Mouse (Mus musculus) heart, adult 2 months (tissue): ENCODE measurements around the gene Etfa. TPM values are rescaled to one million over a fixed set of nuclear protein-coding genes. Genes with fewer than 3 reads are reported as not detected.

ENCODE experiments used
- DNase-seq, 2 experiments: peaks; one replicate each; pipeline ENCODE4 v3.0.0; 2021
- H3K27ac ChIP-seq: fragments of 200-600 bp; 2 replicates; pipeline ENCODE4 v1.8.1; 2022
- H3K27me3 ChIP-seq: fragments of 200-500 bp; 2 replicates; pipeline ENCODE4 v1.6.1; 2012; ENCODE audit warnings: mild to moderate bottlenecking, low read length, inconsistent platforms, mixed read lengths; ENCODE audit not compliant: control insufficient read depth, insufficient read depth
- H3K36me3 ChIP-seq: fragments of 200-500 bp; 2 replicates; pipeline ENCODE4 v1.6.1; 2012; ENCODE audit warnings: low read length, inconsistent platforms; ENCODE audit not compliant: control insufficient read depth, insufficient read depth
- H3K4me1 ChIP-seq: fragments of 200-500 bp; 2 replicates; pipeline ENCODE4 v1.6.1; 2011; ENCODE audit warnings: low read length; ENCODE audit not compliant: control insufficient read depth, insufficient read depth
- H3K4me3 ChIP-seq: fragments of 200-600 bp; 2 replicates; pipeline ENCODE4 v1.8.1; 2022
- H3K79me2 ChIP-seq: fragments of 200-500 bp; replicated peaks from 2 replicates; pipeline ENCODE4 v1.6.1; 2012; ENCODE audit warnings: mild to moderate bottlenecking, inconsistent platforms, low read length, moderate library complexity, mixed read lengths; ENCODE audit not compliant: control insufficient read depth, insufficient read depth
- H3K9ac ChIP-seq: fragments of 200-500 bp; 2 replicates; pipeline ENCODE4 v1.6.1; 2012; ENCODE audit warnings: low read depth, mild to moderate bottlenecking, control low read depth, inconsistent platforms, low read length, mixed read lengths
- CTCF ChIP-seq: fragments of 200-600 bp; IDR thresholded peaks from 2 replicates; pipeline ENCODE4 v1.8.1; 2022; ENCODE audit warnings: antibody characterized with exemption, mild to moderate bottlenecking, moderate library complexity
- EP300 ChIP-seq: fragments of 200-500 bp; IDR thresholded peaks from 2 replicates; pipeline ENCODE4 v1.6.1; 2011; ENCODE audit warnings: low read depth, low read length, control low read depth; ENCODE audit not compliant: insufficient read depth
- POLR2A ChIP-seq: fragments of 200-500 bp; IDR thresholded peaks from 2 replicates; pipeline ENCODE4 v1.6.1; 2011; ENCODE audit warnings: mild to moderate bottlenecking, low read depth, low read length, control low read depth; ENCODE audit not compliant: insufficient read depth
- WGBS: fragments of 180-500 bp; shearing (Covaris S2); methylation state at CpG from one replicate; pipeline ENCODE4 v1.1.7; 2018; 5-methylcytosine and 5-hydroxymethylcytosine counted together
- intact Hi-C: fragments of 180-260 bp; cut with DNase I; formaldehyde crosslinking; loops from one replicate; pipeline ENCODE4 v1.15.1; 2025
- polyA plus RNA-seq: library from polyadenylated mRNA; depleted of rRNA; stranded (reverse); fragments of >200 nt; gene quantifications from 2 replicates; pipeline ENCODE4 v1.2.3, GENCODE M21; 2012
- total RNA-seq, 2 experiments: library from RNA; stranded (reverse); gene quantifications; 2 replicates each; pipeline ENCODE4 v1.2.3; 2021

The Etfa gene
- total and polyA plus RNA-seq, 3 experiments, result 289 to 1,031 (median 871) TPM

DNA sequence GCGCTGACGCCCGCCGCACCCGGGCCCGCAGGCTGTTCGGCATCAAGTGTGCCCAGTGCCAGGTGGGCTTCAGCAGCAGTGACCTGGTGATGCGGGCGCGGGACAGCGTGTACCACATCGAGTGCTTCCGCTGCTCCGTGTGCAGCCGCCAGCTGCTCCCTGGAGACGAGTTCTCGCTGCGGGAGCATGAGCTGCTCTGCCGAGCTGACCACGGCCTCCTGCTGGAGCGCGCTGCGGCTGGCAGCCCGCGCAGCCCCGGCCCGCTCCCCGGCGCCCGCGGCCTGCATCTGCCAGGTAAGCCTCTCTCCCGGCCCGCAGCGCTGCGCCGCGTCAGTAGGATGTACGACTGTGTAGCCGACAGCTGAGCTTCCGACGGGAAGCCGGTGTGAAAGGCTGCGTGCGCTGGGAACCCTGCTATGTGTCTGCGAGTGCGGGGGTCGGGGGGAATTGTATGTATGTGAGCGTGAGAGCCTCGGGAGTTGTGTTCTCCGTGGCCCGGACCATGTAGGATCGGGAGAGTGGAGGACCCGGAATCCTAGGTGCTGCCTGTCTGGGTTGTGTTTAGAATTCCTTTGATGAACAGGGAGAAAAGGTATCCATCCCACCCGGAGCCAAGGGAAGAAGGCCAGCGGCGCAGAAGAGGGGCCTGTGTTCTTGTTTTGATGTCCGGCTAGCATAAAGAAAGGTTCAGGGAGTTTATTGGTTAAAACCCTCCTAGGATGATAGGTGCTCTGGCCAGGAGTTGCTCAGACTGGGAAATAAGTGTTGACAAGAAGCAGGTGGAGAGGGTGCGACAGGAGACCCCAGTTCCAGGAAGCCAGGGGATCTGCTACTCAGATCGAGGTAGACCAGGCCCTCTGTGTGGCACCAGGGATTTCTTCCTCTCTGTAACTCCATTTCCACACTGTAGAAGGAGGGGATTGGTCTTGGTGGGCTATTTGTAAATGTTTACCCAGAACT lies 30.6 kb upstream of the Etfa start:
- peaks cover 65% of the 10 kb centered on the region for H3K27me3 ChIP-seq
- H3K9ac ChIP-seq, result no peak overlapping the region
- H3K4me1 ChIP-seq, result peaks cover 10% of the 10 kb centered on the region
- peak overlapping the region; percentile 21 for H3K4me3 ChIP-seq
- intact Hi-C loops, result loop anchor here (10.0 kb wide), 1 partner anchor 218 kb away; the partner anchor contains the start of genes Nrg4 and Tmem266
- 8% methylated on average over 59 of the region's 59 CpGs for WGBS
- H3K36me3 ChIP-seq, result no peaks in the 10 kb centered on the region
- H3K27ac ChIP-seq, result no peak overlapping the region
- peak; percentile 15 to 61 for DNase-seq
- TF ChIP-seq CTCF, result no peak
- TF ChIP-seq POLR2A, result no peak
- TF ChIP-seq EP300, result no peak
- H3K79me2 ChIP-seq, result no peaks in the 10 kb centered on the region

DNA sequence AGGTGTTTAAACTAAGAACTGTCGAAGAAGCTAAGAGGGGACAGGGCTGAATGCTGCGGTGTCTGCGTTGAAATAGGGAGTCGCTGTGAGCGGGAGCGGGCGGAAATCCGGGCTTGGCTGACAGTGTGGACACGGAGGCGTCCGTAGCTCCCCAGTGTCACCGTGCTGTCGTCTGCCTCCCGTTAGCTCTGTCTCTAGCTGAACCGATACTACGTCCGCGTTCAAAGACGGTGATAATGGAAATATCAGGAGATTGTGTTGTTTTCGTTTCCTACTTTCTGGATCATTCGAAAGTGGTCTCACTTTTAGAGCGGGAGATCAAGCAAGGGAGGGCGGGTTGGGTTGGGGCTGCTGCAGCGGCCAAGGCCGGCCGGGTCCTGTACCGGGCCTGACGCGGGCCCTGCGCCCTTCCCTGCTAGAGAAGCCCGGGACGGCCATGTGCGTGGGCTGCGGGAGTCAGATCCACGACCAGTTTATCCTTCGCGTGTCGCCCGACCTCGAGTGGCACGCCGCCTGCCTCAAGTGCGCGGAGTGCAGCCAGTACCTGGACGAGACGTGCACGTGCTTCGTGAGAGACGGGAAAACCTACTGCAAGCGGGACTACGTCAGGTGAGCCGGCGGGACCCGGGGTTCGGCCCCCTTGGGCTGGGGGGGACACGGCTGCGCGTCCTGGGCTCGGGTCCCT lies 29.8 kb upstream of the Etfa start:
- intact Hi-C loops, result loop anchor here (2.0 to 10.0 kb wide), 2 partner anchors 29 to 217 kb away; partner anchors contain the start of genes Etfa, Nrg4 and Tmem266
- WGBS, result 2% methylated on average over 59 of the region's 59 CpGs
- peak; percentile 59 to 74 for DNase-seq
- H3K4me1 ChIP-seq, result peaks cover 10% of the 10 kb centered on the region
- no peak overlapping the region for H3K9ac ChIP-seq
- no peaks in the 10 kb centered on the region for H3K36me3 ChIP-seq
- no peaks in the 10 kb centered on the region for H3K79me2 ChIP-seq
- H3K27me3 ChIP-seq, result peaks cover 66% of the 10 kb centered on the region
- H3K4me3 ChIP-seq, result peak overlapping the region; percentile 21
- no peak for TF ChIP-seq EP300
- TF ChIP-seq CTCF, result no peak
- no peak for TF ChIP-seq POLR2A
- no peak overlapping the region for H3K27ac ChIP-seq

DNA sequence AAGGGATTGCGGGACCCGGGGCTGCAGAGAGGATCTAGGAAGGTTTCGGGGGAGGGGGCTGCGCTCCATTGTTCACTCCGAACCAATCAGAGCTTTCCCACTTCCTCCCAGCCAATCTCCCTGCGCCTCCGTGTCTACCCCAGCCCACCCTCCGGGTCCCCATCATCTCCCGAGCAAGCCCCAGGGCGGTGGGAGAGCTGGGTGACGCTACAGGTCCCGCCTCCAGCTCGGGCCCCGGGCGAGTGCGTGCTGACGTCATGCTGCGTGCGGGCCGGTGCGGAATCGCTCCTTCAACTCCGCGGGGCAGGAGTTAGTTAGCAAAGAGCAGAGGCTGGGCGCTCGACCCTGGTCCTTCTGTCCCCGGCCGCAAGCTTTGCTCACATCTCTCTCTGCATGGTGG lies 28.8 kb upstream of the Etfa start:
- H3K4me3 ChIP-seq, result peak overlapping the region; percentile 49
- H3K27ac ChIP-seq, result no peak overlapping the region
- H3K27me3 ChIP-seq, result peaks cover 59% of the 10 kb centered on the region
- intact Hi-C loops, result loop anchor here (2.0 to 10.0 kb wide), 2 partner anchors 28 to 216 kb away; partner anchors contain the start of genes Etfa, Nrg4 and Tmem266
- DNase-seq, result peak; percentile 58 to 76
- H3K4me1 ChIP-seq, result peaks cover 8% of the 10 kb centered on the region
- TF ChIP-seq CTCF (no peak), POLR2A (no peak), EP300 (no peak)
- H3K36me3 ChIP-seq, result no peaks in the 10 kb centered on the region
- 2% methylated on average over 28 of the region's 28 CpGs for WGBS
- H3K9ac ChIP-seq, result no peak overlapping the region
- no peaks in the 10 kb centered on the region for H3K79me2 ChIP-seq

DNA sequence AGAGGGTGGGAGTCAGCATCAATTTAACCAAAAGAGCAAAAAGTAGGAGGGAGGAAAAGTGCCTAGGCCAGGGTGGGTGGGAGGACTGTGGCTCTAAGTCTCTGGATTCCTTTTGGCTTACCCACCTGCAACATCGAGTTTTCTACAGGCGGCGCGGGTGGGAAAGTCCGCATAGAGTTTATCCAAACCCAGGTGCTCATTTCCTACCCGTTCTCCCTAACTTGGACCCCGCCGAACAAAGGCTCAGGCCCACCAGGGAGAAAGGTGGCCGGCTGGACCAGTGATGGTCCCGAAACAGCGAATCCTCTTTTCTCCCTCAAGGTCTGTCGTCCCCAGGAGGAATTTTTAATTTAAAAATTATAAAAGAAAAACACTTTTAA lies 28.3 kb upstream of the Etfa start:
- no peak for TF ChIP-seq EP300
- TF ChIP-seq POLR2A, result no peak
- TF ChIP-seq CTCF, result no peak
- intact Hi-C loops, result loop anchor here (2.0 to 10.0 kb wide), 2 partner anchors 28 to 216 kb away; partner anchors contain the start of genes Etfa, Nrg4 and Tmem266
- no peak overlapping the region for H3K27ac ChIP-seq
- no peaks in the 10 kb centered on the region for H3K36me3 ChIP-seq
- WGBS, result 6% methylated on average over 12 of the region's 12 CpGs
- peaks cover 54% of the 10 kb centered on the region for H3K27me3 ChIP-seq
- H3K9ac ChIP-seq, result no peak overlapping the region
- H3K79me2 ChIP-seq, result no peaks in the 10 kb centered on the region
- peaks cover 8% of the 10 kb centered on the region for H3K4me1 ChIP-seq
- DNase-seq, result peak; percentile 22 to 51
- peak overlapping the region; percentile 49; the same call in 1 of the 2 replicates for H3K4me3 ChIP-seq

DNA sequence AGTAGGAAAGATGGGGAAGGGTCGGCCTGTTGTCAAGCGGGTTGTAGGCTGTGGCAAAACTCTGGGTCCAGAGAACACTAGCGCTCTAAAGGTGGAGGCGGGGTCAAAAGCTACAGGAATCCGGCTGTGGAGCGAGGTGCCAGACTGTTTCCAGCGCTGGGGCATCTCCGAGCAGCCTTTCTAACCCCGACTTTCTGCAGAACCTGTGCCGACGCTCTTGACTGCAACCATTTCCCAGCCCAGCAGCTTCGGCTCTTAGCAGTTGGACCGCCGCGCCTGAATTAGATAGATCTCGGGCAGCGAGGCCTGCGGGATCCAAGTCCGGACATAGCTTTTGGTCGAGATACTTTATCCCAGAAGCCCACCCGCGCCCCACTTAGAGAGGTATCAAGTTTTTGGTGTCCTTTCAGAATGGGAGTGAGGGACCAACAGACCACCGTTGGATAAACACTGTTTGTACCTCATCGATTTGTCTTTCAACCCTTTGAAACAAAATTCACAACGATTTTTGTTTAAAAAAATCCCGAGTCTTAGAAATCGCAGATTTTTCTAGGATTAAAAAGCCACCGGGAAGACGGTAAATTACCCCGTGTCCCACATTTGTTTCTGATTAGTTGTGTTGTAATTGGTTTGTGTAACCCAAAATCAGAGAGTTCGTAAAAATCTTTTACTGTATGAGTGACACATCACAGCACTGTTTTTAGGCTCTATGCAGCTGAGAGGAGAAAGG lies 27.8 kb upstream of the Etfa start:
- Histone ChIP-seq H3K27me3 (peaks cover 49% of the 10 kb centered on the region), H3K36me3 (no peaks in the 10 kb centered on the region), H3K4me1 (peaks cover 7% of the 10 kb centered on the region), H3K9ac (no peak overlapping the region), H3K4me3 (no peak overlapping the region), H3K79me2 (no peaks in the 10 kb centered on the region), H3K27ac (no peak overlapping the region)
- TF ChIP-seq POLR2A, result no peak
- no peak for TF ChIP-seq CTCF
- TF ChIP-seq EP300, result no peak
- DNase-seq, result peak; percentile 15 to 47
- 7% methylated on average over 31 of the region's 31 CpGs for WGBS
- intact Hi-C loops, result loop anchor here (2.0 to 10.0 kb wide), 3 partner anchors 27 to 215 kb away; partner anchors contain the start of genes Etfa, Nrg4 and Tmem266
